Mouse (Mus musculus) ovary, postnatal 14 days (tissue): ENCODE results near the gene Zfp429.
"Not testable (repeated sequence)": the region's sequence is repeated elsewhere in the genome, so short reads cannot be mapped to it uniquely, and the experiment has no call there.

Experiments
- DNase-seq: peaks from one replicate; pipeline ENCODE4 v3.0.0; 2022; ENCODE audit warnings: low spot score

Gene Zfp429

DNA sequence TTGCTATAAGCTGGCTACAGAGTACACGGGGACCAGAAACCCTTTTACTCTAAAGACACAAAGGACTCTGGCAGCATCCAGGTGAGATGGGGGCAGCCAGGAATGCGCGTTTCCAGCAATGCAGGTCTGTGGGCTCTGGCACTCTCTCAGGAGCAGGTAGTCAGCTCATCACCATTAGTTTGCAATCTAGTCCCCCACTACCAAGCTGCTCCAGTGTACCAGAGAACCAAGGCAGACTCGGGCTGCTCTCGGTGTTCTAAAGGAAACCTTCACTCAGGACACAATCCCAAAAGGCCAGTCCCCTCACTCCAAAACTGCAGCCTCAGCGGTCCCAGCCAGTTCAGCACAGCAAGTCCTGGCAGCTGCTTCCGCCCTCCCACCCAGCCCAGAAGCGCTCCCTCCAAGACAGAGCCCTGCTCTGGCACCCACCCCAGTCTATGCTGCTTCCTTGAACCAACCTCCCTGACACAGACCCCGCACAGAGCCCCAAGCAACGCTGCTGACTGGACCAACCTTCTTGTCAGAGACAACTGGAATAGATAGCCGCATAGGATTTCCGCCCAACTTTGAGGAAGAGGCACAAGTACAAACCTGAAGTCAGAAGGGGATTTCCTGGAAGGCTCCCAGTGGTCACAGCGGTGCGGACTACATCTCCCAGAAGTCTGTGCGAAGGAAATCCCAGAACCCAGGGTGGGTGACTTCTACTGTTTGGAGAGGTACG, at the start of gene Zfp429:
Gene Zfp429 (minus strand): TSS at position 637 of the 721 bp plus-strand sequence.
- DNase-seq: peak; percentile 45

DNA sequence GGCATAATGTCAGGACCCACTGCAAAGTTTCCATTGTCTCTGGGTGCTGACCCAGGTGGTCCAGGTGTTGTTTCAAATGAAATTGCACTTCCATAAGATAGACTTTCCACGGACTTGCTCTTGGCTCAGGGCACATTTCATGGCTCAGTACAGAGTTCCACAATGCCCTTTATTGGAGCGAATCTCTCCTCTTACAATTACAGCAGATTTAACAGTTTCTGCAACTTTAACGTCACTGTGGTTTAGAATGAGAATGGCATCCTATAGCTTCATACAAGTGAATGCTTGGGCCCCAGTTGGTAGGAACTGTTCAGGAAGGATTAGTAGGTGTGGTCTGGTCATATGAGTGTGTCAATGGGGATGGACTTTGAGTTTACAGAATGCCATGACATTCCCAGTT, 37.5 kb upstream of the Zfp429 start:
- DNase-seq: not testable (repeated sequence)

DNA sequence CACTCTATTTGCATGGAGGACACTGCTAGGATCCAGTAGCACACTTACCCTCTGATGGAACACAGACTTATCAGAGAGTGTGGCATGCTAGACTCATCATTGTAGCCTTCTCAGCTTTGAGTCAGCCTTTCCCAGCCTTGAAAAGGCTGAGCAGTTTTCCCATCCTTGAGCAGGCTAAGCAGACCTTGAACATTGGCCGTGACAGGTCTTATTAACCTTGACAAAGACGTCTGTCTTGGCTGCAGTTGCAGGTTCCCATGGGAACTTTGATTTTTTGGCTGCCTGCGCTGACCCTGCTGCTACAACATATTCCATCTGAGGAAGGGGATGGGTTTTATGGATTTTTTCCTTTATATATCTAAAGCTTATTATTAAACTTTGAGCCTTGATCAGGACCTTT, 28.5 kb upstream of the Zfp429 start:
- no peak for DNase-seq

DNA sequence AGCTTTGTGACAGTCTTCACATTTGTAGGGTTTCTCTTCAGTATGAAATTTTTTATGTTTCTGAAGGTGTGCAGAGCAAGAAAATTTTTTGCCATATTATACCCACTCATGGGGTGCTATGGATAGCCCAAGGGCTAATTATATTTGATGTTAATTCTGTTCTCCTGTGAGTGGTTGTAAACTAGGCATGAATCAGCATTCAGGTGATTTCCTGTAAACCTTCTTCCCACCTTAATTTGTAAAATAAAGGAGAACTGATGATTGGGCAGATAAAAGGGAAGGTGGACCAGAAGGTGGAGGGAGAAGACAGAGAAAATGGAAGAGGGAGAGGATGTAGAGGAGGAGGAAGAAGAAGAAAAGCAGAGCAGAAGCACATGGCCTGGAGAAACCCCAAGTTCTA, 26.1 kb upstream of the Zfp429 start:
- not testable (repeated sequence) for DNase-seq

DNA sequence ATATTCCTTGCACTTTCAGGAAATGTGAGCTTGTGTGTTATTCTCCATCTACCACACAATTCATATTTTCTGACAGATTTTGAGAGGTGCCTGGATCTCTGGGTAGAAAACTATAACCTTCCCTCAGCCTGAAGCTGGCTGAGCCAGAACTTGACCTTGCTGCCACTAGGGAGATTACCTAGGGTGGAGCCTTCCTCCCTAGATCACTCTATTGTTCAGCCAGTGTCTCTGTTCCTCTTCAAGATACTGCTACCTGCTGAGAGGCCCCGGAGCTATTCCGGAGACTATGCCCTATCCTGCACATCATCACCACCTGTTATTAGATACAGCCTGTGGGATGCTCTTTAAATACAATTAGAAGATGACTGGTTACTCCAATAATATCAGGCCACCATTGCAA, 22.9 kb upstream of the Zfp429 start:
- not testable (repeated sequence) for DNase-seq

DNA sequence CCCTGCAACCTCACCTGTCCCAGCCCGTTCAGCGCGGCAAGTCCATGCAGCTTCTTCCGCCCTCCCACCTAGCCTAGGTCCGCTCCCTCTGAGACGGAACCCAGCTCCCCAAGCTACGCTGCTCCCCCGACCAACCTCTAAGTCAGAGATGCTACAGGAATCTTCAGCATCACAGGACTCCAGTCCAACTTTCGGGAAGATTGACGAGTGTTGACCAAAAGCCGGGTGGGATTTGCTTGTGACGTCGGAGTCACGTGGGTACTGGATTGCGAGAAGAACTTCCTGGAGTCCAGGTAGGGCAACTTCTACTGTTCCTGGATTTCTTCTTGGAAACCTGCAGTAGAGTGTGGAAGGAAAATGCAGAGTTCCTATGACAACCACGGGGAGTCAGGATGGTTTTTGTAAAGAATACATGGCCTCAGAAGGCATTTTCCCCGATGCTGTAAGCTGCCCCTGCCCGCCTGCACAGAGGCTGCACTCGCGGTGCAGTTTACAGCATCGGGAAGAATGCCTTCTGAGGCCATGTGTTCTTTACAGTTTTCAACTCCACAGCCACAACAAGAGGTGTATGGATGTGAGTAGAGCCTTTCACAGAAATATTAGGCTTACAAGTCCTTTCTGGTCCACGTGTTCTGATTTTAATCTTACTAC, 21.7 kb upstream of the Zfp429 start, which contains the start of gene Zfp459:
Gene Zfp459 (minus strand): TSS at position 212 of the 651 bp plus-strand sequence.
- DNase-seq: peak; percentile 5

DNA sequence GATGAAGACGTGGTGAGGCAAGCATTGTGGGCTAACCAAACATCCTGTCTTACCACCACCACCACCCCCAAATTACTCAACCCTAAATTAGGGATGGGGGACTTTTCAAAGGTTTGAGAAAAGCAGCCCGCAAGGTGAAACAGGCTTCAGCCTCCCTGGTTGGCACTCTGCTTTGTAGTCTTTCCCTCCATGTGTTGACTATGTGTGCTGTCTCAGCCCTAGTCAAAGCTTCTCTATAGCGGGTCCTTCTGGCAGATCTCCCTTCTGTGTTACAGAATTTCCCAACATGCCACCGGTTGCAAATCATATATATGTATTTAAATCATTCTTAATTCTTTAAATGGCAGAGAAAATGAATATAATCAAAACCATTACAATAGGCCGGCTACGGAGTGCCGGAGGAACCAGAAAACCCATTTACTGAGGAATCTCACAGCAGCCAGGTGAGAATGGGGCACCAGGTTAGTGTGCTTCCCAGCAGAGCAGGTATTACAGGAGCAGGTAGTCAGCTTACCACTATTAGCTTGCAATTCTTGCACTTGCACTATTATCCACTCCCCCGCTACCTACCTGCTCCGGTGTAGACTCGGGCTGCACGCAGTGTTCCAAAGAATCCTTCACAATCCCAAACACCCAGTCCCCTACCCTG, 21.1 kb upstream of the Zfp429 start:
- DNase-seq: no peak

DNA sequence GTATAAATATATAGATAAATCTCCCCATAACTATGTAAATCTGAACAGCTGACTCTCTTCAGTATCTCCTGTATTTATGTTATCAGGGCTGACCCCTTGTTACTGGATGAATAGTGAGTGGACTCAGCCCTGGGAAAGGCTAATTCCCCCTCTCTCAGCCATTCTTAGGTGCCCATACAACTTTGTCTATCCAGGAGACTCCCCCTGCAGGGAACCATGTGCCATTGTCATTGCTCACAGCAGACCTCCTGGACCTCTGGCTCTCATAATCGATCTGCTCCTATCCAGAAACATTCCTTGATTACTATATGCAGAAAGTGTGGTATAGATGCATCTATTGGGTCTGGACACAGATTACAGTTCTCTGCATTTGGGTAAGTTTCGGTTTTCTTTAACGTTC, 17.2 kb upstream of the Zfp429 start:
- DNase-seq: no peak

DNA sequence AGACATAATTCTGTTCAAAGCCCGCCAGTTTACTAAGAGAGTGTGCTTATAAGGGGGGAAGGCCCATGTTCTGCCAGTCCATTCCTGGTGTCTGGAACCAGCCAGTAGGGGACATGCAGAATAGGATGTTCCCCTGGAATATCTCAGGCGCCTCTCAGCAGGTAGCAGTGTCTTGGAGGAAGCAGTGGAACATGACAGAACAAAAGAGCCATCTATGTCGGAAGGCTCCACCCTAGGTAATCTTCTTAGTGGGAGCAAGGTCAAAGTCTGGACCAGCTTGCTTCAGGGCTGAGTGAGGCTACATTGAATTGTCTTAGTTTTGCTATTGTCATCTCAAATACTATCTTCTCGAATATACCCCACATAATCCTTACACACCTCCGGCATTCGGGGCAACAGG, 16.1 kb upstream of the Zfp429 start:
- no peak for DNase-seq

DNA sequence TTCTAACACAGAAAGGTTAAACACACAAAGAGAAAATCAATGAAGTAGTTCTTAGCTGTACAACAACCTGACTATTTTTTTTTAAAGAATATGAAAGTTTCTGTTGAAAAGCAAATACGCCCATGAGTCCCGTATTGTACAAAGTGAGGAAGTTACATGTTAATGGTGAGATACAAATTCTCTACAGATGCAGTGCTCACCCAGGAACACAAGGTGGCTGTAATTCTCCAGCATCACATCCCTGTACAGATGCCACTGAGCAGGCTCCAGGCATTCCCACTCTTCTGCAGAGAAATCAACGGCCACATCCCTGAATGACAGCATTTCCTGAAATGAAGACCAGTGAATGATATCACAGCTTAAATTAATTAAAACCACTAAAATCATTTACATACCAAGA, 14.0 kb upstream of the Zfp429 start:
- not testable (repeated sequence) for DNase-seq

DNA sequence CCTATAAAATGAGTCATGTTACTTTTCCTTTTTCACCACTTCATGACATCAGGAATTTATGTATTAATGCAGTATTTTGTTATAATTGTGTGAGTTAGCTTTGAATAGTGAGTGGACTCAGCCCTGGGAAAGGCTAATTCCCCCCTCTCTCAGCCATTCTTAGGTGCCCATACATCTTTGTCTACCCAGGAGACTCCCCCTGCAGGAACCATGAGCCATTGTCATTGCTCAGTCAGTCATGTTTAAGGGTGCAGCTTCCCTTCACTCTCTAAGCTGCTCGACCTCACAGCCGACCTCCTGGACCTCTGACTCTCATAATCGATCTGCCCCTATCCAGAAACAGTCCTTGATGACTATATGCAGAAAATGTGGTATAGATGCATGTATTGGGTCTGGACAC, 23.4 kb downstream of the Zfp429 start:
- not testable (repeated sequence) for DNase-seq

DNA sequence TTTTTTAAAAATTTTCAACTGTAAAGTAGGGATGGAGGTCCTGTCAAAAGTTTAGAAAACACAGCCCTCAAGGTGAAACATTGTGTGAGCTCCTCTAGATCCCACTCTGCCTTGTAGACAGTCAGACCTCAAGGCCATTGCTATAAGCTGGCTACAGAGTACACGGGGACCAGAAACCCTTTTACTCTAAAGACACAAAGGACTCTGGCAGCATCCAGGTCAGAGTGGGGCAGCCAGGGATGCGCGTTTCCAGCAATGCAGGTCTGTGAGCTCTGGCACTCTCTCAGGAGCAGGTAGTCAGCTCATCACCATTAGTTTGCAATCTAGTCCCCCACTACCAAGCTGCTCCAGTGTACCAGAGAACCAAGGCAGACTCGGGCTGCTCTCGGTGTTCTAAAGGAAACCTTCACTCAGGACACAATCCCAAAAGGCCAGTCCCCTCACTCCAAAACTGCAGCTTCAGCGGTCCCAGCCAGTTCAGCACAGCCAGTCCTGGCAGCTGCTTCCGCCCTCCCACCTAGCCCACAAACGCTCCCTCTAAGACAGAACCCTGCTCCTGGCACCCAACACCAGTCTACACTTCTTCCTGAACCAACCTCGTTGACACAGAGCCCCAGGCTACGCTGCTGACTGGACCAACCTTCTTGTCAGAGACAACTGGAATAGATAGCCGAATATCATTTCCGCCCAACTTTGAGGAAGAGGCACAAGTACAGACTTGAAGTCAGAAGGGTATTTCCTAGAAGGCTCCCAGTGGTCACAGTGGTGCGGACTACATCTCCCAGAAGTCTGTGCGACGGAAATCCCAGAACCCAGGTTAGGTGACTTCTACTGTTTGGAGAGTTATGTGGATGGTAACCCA, 24.3 kb downstream of the Zfp429 start, which contains the start of the genes Gm28041 and Zfp456:
Gene Gm28041 (minus strand): TSS at position 684 of the 862 bp plus-strand sequence.
Gene Zfp456 (minus strand): TSS at position 761 of the 862 bp plus-strand sequence.
- DNase-seq: peak; percentile 47

DNA sequence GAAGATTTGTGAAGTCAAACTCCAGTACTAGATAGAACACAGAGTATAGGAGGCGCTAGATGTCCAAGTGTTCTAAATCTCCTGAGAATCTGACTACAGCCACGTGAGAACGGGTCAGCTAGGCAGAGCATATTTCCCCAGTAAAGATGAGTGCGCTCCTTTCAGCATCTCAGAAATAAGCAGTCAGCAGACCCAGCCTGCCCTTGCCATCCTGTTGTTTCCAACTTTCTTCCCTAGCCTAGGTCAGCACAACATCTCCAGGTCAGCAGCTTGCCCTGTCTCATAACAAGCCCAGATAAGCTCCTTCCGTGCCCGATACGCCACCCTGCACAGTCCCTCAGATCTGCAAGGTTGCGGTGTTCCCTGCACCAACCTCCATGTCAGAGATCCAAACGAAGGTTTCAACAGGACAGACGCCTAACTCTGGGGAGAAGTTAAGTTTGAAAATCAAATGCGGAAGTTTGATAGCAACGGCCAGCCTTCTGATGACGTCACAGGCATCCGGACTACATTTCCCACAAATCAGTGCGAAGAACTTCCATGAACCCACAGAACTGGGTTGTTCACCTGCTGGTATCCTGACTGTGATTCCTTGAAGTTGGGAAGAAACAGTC, 39.4 kb downstream of the Zfp429 start, which contains the start of the genes Gm28044 and Zfp953:
Gene Gm28044 (minus strand): TSS at position 406 of the 614 bp plus-strand sequence.
Gene Zfp953 (minus strand): TSS at position 475 of the 614 bp plus-strand sequence.
- peak; percentile 88 for DNase-seq

DNA sequence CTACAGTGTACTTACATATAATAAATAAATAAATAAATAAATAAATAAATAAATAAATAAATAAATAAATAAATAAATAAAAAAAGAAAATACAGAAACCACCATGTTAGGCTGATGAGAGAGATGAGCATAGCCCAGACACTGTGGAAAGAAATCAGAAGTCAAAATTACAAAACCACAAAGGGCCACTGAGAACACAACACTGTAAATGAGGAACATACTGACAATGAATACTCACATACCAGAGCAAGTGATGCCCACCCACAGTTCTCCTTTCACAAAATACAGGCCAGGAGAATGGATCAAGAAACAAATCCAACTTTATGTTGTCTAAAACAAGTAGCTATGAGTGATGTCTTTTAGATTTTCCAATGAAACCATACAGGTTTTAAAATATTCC, 47.8 kb downstream of the Zfp429 start:
- DNase-seq: no peak

DNA sequence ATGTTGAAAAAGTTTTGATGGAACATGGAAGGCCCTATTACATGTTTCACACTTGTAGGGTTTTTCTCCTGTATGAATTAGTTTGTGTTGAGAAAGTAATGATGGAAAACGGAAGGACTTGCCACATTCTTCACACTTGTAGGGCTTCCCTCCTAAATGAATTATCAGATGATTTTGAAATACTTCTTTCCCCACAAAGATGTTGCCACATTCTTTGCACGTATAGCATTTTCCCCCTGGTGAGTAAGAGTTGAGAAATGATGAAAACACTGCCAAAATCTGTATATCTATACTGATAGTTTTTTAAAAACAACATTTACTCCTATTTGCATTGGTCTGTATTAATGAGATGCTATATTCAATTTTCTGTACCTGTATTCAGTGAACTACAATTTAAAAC, 56.2 kb downstream of the Zfp429 start:
- DNase-seq: no peak
